Mouse (Mus musculus) lung, postnatal 36 days (tissue): Measurements from ENCODE around the gene Pprc1.

Experiments
- DNase-seq: peaks from one replicate; pipeline ENCODE4 v3.0.0; 2022; ENCODE audit warnings: mixed read lengths

The Pprc1 gene

GRCm38 (mm10) chr19:46044271-46044992, at the start of gene Pprc1:
TSS of gene Pprc1 (plus strand) at chr19:46044886.
- DNase-seq, result peak; percentile 74

GRCm38 (mm10) chr19:45997365-45997764, 47.3 kb upstream of the Pprc1 start:
- DNase-seq, result no peak

GRCm38 (mm10) chr19:45997785-45998693, 46.6 kb upstream of the Pprc1 start, which contains the start of gene Armh3:
TSS of gene Armh3 (minus strand) at chr19:45998488.
- DNase-seq, result peak; percentile 97

- DNase-seq, result no peak
Observed at GRCm38 (mm10) chr19:45998694-45999217, 45.9 kb upstream of the Pprc1 start.

GRCm38 (mm10) chr19:45999378-45999777, 45.3 kb upstream of the Pprc1 start:
- DNase-seq, result no peak

- DNase-seq, result peak; percentile 41
Observed at GRCm38 (mm10) chr19:46002279-46002678, 42.4 kb upstream of the Pprc1 start.

GRCm38 (mm10) chr19:46003371-46004226, 41.1 kb upstream of the Pprc1 start, which contains the start of gene Hps6:
TSS of gene Hps6 (plus strand) at chr19:46003508.
- peak; percentile 94 for DNase-seq

GRCm38 (mm10) chr19:46004814-46005466, 39.7 kb upstream of the Pprc1 start:
- no peak for DNase-seq

GRCm38 (mm10) chr19:46005680-46006079, 39.0 kb upstream of the Pprc1 start:
- no peak for DNase-seq

- DNase-seq, result peak; percentile 96
Observed at GRCm38 (mm10) chr19:46014572-46015178, 30.0 kb upstream of the Pprc1 start.

GRCm38 (mm10) chr19:46016023-46016422, 28.7 kb upstream of the Pprc1 start:
- no peak for DNase-seq

GRCm38 (mm10) chr19:46024959-46025358, 19.7 kb upstream of the Pprc1 start:
- peak; percentile 70 for DNase-seq

- no peak for DNase-seq
Observed at GRCm38 (mm10) chr19:46026567-46026966, 18.1 kb upstream of the Pprc1 start.

- DNase-seq, result no peak
Observed at GRCm38 (mm10) chr19:46028747-46029320, 15.9 kb upstream of the Pprc1 start.

- DNase-seq, result no peak
Observed at GRCm38 (mm10) chr19:46029652-46030051, 15.0 kb upstream of the Pprc1 start.

GRCm38 (mm10) chr19:46030196-46030983, 14.3 kb upstream of the Pprc1 start:
- no peak for DNase-seq

GRCm38 (mm10) chr19:46031689-46032432, 12.8 kb upstream of the Pprc1 start:
- no peak for DNase-seq

GRCm38 (mm10) chr19:46032731-46033510, 11.8 kb upstream of the Pprc1 start:
- DNase-seq, result no peak

- no peak for DNase-seq
Observed at GRCm38 (mm10) chr19:46033911-46034310, 10.8 kb upstream of the Pprc1 start.
